Mouse (Mus musculus): ENCODE data around the gene Mrpl1.

Mrpl1 gene

GRCm38 (mm10) chr5:96207531-96207930 is 1.8 kb upstream of the Mrpl1 start:
- DNase-seq (ENCODE audit: low read depth, low spot score) = no peak

DNA sequence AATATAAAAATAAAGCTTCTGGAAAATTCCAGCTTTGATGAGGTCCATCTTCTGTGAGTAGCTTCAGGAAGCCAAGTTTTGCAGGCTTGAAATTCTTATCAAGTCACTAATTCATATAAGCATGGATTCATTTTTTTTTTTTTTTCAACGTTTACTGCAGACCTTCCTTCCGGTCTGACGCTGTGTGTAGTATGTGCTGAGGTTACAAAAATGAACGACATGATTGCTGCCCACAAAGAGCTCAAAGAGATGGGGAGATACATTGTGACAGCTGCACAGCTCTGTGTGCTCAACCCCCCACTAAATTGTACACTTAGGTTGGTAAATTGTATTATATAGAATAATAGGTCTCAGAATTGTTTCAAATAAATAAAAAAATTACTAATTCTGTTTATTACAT is 750 bp upstream of the Mrpl1 start:
- DNase-seq (ENCODE audit: low read depth, low spot score) = no peak

- peak; percentile 87 for DNase-seq (ENCODE audit: low read depth, low spot score)
Observed at GRCm38 (mm10) chr5:96209916-96210583, 757 bp downstream of the Mrpl1 start.

DNA sequence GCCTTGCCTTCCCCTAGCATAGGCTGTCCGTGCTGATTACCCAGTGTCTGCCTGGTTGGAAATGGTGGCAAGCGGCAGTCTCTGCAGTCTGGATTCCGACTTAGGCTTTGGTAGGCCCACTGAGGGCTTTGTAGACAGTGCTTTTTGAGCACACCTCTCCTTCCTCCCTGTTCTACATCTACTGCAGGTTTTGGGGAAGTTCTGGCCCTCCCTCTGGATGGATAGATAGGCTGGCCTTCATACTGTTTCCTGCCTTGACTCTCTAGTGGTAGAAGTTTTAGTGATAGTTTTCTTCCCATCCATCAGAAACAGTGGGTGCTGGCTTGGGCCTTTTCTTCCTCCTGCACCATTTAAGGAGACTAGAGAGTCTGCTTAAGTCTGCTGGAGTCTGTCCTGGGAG is 9.4 kb downstream of the Mrpl1 start:
- DNase-seq (ENCODE audit: low read depth, low spot score) = no peak

- no peak for DNase-seq (ENCODE audit: low read depth, low spot score)
Observed at GRCm38 (mm10) chr5:96219512-96219911, 10.2 kb downstream of the Mrpl1 start.

GRCm38 (mm10) chr5:96221298-96221697 is 12.0 kb downstream of the Mrpl1 start:
- no peak for DNase-seq (ENCODE audit: low read depth, low spot score)

- DNase-seq (ENCODE audit: low read depth, low spot score) = no peak
Observed at GRCm38 (mm10) chr5:96221812-96222585, 12.7 kb downstream of the Mrpl1 start.

- no peak for DNase-seq (ENCODE audit: low read depth, low spot score)
Observed at GRCm38 (mm10) chr5:96222964-96223363, 13.7 kb downstream of the Mrpl1 start.

DNA sequence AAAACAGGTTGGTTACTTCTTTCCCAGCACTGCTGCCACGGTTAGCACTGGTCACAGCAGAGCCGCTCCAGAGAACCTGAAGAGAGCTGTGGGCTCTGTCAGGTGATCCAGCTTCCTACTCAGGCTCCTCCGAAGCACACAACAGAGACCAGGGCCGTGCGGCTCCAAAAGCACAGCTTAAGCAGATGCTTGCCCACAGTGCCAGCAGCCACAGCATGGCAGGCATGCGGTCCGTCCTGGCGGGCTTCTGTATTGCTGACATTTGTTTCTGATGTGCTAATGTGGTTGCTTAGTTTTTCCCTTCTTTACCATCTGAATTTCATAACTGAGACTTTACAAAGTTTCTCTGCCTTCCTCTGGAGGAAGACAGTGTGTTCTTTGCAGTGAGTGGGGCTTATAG is 17.2 kb downstream of the Mrpl1 start:
- no peak for DNase-seq (ENCODE audit: low read depth, low spot score)

GRCm38 (mm10) chr5:96228967-96229366 is 19.7 kb downstream of the Mrpl1 start:
- DNase-seq (ENCODE audit: low read depth, low spot score) = no peak

DNA sequence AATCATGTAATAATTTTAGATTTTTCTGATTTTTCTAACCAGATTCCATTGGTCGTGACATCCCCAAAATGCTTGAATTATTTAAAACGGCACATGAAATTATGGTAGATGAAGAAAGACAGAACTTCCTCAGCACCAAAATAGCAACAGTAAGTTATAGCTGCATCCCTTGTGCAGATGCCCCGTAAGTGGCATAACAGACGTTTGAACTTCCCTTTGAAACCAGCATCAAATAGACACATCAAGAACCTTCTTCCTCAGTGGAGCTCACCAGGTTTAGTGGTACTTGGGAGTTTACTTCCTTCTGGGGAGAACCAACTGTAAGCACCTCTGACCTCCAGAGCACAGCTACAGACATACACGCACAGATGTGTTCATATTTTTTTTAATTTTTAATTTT is 29.5 kb downstream of the Mrpl1 start:
- no peak for DNase-seq (ENCODE audit: low read depth, low spot score)

DNA sequence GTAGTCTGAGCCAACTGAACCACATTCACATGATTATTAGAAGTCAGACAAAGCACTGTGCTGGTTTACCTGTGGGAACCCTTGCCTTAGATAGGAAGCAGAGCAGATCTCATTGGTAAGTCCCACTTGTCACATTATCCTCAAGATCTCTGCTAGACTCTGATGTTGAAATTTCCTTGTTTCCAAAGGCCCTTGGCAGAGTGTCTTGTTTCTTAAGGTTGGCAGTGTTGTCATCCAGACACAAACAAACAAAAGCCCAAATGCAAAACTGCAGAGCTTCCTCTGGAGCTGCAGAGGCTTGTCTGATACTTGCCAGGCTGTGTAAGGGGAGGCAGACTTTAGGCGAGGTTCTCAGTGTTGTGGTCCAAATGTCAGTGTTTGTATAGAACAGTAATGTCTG is 31.6 kb downstream of the Mrpl1 start:
- DNase-seq (ENCODE audit: low read depth, low spot score) = no peak

DNA sequence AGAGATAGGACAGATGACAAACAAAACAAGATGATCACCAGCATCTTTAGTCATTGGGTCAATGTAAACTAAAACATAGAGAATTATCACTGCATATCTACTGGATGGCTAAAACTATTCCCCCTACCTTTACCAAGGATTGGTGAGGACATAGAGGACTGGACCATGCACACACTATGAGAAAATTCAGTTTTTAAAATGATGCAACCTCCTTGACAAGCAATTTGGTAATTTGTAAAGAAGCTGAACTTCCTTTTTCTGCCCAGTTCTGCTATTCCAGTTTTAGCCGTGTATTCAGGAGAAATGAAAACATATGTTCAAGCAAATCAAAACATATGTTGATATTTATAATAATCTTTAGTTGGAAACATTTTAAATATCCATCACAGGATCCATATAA is 35.2 kb downstream of the Mrpl1 start:
- no peak for DNase-seq (ENCODE audit: low read depth, low spot score)

- no peak for DNase-seq (ENCODE audit: low read depth, low spot score)
Observed at GRCm38 (mm10) chr5:96253995-96254394, 44.7 kb downstream of the Mrpl1 start.

DNA sequence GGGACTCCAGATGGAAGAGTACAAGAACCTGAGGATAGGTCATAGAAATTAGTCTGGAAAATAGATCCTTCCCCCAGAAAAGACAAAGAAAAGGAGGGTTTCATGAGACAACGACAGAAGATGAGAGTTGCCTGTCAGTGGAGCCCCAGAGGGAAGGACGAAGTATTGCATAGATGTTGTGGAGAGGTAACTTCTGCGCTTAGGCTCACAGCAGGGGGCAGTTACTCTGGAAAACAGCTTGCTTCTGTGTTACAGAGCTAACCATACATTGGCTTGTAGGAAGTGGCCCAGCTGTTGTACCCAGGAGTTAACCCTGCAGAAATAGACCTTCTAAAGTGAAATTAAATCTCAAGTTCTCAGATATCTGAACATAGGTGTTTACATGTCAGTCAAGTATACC is 45.9 kb downstream of the Mrpl1 start:
- no peak for DNase-seq (ENCODE audit: low read depth, low spot score)

GRCm38 (mm10) chr5:96258210-96258609 is 48.9 kb downstream of the Mrpl1 start:
- DNase-seq (ENCODE audit: low read depth, low spot score) = no peak

DNA sequence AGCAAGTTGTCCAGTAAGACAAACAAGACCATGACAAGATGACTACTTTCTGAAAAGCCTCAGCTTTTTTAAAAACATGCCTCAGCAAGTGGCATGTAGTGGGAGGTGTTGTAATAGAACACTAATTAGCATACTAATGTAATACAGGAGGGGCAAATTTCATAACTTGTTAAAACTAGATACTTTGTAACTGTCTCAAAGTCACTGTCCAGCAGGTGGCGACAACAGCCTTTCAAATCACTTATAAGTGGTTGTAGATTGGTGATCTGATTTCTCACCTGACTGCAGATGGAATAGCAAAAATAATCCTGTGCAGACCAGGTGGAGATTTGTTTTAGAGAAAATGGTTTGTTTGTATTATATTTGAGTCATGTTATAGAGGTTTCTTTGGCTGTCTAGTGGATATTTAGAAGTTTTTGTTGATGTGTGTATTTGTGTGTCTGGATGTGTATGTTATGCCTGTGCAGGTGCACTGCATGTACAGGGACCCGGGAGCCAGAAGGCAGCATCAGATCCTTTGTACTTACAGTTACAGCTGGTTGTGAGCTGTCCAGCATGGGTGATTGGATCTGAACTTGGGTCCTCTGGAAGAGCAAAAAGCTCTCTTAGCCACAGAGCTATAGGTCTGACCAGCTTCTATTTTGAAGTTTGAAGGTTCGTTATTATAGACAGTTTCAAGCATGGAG is 57.9 kb downstream of the Mrpl1 start:
- DNase-seq (ENCODE audit: low read depth, low spot score) = peak; percentile 50

DNA sequence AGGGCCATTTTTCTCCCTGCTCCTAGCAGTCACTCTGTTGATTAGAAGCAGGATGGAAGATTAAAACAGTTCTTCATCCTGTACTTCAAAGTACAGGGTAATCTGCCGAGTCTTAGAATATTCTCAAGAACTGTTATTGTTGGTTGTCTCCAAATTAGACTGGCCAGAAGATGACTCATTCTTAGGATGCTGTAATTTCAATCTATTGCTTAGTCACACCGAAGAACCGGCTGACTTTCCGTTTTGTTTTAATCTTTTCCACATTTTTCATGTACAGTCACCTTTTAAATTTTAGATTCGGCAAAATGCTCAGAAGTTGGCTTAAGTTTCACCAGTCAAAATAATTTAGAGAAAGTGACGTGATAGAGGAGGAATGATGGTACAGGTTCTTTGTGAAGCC is 61.8 kb downstream of the Mrpl1 start:
- DNase-seq (ENCODE audit: low read depth, low spot score) = no peak

DNA sequence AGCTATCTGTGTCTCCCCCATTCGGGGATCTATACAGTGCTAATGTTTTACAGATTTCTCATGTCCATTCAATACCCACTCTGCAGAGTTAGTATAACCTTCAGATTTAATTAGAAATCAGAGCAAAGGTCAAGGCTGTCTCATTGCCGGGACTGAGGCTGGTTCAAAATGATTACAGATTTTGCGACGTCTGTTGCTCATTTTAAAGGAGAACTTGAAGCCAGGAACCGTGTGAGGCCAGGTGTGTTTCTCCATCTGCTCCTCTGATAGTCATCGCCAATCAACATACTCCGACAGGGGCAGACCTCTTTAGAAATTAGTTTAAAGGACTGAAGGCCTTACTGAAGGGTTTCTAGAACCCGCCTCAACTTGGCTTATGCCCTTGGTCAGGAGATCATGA is 96.5 kb downstream of the Mrpl1 start:
- DNase-seq (ENCODE audit: low read depth, low spot score) = no peak

DNA sequence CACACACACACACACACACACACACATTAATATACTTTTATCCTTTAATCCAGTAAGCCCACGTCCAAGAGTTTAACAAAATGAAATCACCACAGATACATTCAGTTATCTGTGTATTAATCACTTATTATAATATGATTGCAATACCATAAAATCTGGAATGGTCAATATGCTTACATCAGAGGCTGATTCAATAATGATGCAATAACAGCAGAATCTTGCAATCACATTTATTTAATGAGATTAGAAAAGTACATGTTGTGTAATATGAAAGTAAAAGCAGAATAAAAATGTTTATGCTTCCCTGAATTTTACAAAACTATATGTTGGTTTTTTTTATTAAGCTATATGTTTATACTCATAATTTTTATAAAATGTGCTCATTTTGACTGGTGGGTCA is 97.0 kb downstream of the Mrpl1 start:
- no peak for DNase-seq (ENCODE audit: low read depth, low spot score)

GRCm38 (mm10) chr5:96306826-96307225 is 97.5 kb downstream of the Mrpl1 start:
- no peak for DNase-seq (ENCODE audit: low read depth, low spot score)

- no peak for DNase-seq (ENCODE audit: low read depth, low spot score)
Observed at GRCm38 (mm10) chr5:96308086-96308485, 98.8 kb downstream of the Mrpl1 start.

DNA sequence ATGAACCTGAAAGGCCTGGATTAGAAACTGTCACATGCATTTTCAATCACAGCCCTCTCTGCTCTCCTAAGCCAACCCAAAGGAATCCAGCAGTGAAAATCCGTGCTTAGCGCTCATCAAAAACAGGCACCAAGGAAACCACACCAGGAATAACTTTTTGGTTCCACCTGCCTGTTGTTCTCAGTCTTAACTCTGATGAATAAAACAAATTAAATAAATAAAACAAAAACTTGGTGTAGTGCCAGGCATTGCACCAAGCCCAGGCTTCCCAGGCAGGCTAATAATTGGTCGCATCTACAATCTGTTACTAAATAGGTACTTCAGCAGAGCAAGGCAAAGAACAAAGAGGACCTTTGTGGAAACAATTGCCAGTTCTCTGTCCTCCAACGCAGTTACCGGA is 99.4 kb downstream of the Mrpl1 start:
- DNase-seq (ENCODE audit: low read depth, low spot score) = no peak

Data from retina, postnatal 7 days (tissue).